Mouse (Mus musculus): ENCODE measurements around the gene Tbc1d8. TPM values are rescaled to one million over a fixed set of nuclear protein-coding genes. Genes with fewer than 3 reads are reported as not detected.
A peak's percentile ranks its signal among the peaks of the same experiment; 100 is the strongest.

Gene Tbc1d8
- total RNA-seq, 2 experiments from 2014 or later: 4.6 to 6.3 TPM

- DNase-seq: no peak
These were observed 33.1 kb downstream of the Tbc1d8 start for GRCm38 (mm10) chr1:39445303-39446050.

DNA sequence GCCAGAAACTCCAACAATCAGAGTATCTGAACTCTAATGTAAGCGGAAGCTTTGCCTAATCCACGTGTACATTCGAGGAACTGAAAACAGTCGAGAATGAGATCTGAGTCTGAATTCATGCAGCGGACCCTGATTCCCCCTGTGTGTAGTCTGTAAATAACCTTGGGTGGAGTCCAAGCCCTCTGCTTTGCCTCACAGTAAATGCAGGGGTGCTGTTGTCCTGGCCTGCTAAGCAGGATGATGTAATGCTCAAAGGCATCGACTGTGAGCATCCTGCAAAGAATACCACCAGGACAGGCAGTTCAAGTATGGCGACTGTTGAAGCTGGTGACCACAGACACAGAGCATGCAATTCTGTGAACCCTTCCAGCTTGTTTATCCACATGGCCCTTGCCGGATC, 34.8 kb downstream of the Tbc1d8 start:
- DNase-seq: no peak

- peak; percentile 27 to 47 for DNase-seq
These were observed 36.9 kb downstream of the Tbc1d8 start for GRCm38 (mm10) chr1:39441686-39442085.

- DNase-seq: no peak
These were observed 38.6 kb downstream of the Tbc1d8 start for GRCm38 (mm10) chr1:39439661-39440548.

DNA sequence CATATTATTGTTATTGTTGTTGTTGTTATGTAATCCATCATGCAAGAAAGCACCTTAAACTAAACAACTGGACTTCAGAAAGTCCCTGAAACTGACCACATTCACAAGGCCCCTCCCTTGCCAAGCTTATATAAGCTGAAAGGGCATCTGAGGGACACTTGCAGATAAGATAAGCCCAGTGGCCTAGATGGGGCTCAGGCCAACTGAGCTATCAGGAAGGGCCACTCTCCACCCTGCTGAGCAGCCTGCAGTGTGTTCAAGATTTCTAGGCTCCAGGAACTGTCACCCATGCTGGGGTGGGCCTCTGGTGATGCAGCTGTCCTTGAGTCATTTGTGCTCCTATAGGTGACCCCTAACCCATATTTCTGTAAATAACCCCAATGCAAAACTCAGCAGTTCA, 39.9 kb downstream of the Tbc1d8 start:
- no peak for DNase-seq

DNA sequence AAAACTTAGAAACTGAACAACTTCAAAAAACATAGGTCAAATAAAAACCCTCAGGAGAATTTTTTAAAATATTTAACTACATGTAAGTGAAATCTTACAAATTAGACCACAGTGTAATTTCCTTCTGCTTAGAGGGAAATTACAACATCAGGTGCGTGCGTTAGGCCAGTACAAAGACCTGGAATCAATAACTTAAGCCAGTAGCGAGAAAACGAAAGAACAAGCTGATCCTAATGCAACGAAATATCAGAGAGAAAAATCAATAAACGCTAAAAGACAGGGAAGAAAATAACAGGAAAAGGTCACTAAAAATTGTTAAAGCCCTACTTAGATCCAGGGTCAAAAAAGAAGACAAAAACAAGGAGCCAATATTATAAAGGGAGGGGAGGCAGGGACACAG, 44.3 kb downstream of the Tbc1d8 start:
- no peak for DNase-seq

DNA sequence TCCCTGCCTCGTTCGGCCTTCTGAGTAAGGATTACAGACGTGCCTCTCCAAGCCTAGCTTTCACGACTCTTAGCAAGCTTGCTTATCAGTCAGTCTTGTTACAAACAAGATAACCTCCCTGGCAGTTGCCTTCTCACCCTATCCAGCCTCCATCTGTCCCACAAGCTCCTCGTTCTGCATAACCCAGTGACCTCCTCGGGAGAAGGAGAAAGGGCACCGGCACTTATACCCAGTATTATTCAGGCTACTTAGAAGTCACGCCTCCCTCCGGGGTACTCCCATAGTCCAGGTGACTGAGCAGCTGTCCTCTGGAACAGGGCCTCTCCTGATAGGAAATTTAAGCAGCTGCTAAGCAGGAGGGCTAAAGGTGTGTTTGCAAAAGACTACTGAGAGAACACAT, 48.5 kb downstream of the Tbc1d8 start:
- DNase-seq: no peak

DNA sequence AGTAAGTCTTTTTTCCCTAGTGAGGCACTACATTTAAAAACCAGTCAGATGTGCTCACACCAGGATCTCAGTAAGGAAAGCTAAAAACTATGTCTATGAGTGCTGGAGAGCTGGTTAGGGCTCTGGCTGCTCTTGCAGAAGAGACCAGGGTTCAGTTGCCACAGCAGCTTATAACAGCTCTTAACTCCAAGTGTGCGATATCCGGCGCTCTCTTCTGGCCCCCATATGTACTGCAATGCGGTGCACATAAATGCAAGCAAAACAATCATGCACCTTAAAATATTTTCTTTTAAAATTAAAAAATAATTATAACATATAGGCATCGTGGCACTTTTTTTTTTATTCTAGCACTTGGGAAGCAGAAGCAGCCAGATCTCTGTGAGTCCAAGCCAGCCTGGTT, 49.5 kb downstream of the Tbc1d8 start:
- no peak for DNase-seq

DNA sequence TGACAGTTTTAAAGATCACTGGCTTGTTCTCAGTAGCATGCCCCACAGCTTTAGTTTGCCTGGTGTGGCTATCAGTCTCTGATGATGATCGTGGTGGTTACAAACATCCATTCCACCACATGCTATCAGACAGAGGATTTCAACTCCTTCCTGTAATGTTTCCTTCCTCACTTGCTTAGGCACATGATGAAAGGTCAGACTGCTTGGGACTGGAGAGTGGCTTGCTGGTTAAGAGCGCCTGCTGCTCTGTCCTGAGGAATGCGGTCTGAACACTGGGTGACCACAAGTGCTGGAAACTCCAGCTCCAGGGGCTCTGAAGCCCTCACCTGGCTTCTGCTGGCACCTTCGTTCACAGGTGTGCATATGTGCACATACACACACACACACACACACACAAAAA, 50.3 kb downstream of the Tbc1d8 start:
- no peak for DNase-seq

DNA sequence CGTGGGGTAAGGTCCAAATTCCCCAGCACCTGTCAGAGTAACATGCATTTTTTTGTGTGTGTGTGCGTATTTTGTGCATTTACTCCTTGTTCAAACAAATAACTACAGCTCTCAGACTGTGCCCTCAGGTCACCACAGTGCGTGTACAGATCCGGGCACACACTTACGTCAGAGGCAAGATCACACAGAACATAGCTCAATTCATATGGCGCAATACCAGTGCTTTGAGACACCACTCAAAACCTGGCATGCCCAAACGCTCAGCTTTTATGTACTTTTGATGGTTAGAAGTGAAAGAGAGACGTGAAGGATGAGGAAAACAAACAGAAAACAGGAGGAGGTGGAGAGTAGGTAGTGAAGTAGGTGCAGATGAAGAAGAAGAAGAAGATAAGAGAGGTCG, 53.1 kb downstream of the Tbc1d8 start:
- no peak for DNase-seq

GRCm38 (mm10) chr1:39420987-39421386, 57.6 kb downstream of the Tbc1d8 start:
- DNase-seq: no peak

GRCm38 (mm10) chr1:39418852-39419251, 59.7 kb downstream of the Tbc1d8 start:
- DNase-seq: no peak

- peak; percentile 58 to 59 for DNase-seq
These were observed 60.7 kb downstream of the Tbc1d8 start for GRCm38 (mm10) chr1:39417817-39418216.

- DNase-seq: peak in 1 of 2 experiments; percentile 42
These were observed 68.3 kb downstream of the Tbc1d8 start for GRCm38 (mm10) chr1:39410085-39410821.

DNA sequence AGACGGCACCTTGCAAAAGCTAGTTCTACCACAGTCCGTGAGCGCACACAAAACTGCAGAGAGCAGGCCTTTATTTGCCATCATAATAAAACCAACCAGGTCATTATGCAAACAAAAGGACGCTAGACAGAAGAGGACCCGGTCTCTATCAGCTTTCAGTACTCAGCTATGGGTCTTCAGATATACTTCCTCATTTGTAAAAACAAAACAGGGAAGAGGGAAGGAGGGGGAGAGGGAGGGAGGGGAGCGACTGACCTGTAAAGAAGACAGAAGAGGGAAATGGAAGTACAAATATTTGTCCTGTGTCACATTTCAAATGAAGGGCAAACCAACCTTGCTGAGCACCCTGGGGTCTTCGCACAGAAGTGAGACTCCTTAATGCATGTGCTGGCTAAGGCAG, 69.9 kb downstream of the Tbc1d8 start:
- no peak for DNase-seq

- no peak for DNase-seq
These were observed 70.4 kb downstream of the Tbc1d8 start for GRCm38 (mm10) chr1:39408123-39408522.

DNA sequence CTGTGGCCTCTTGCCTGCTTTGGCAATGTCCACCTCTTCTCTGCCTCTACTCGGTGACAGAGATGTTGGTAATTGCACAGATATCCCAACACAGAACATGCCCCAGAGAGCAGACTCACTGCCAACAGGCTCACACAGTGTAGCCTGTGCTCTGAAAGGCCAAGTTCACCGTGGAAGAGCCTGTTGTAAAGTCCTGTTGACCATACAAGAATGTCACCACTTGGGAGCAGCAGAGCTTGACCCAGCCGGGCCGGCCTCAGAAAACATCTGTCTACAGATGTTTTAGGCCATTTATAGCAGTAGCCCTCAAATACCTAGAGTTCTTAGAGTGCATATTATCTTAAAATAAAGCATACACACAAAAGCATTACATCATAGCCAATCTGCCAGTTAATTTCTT, 71.4 kb downstream of the Tbc1d8 start:
- DNase-seq: peak in 1 of 2 experiments; percentile 36

- no peak for DNase-seq
These were observed 78.4 kb downstream of the Tbc1d8 start for GRCm38 (mm10) chr1:39400173-39400572.

GRCm38 (mm10) chr1:39399228-39399627, 79.3 kb downstream of the Tbc1d8 start:
- peak; percentile 60 to 73 for DNase-seq

DNA sequence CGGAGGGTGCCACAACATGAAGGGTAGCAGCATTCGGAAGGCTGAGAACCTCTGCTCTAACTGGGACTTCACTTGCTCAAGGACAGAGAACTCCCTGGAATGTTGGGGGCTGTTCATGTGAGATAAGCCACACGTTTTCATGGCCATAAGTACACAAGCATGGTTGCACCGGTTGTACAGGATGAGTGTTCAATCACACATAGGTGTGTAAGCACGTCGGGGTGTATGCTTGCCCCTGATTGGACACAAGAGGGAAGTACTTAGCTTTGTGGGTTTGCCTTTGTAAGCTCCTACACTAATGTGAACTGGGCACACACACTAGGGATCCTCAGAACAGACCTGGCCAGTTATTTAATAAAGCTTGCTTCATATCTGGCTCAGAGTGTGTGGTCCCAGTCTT, 80.3 kb downstream of the Tbc1d8 start:
- DNase-seq: no peak

DNA sequence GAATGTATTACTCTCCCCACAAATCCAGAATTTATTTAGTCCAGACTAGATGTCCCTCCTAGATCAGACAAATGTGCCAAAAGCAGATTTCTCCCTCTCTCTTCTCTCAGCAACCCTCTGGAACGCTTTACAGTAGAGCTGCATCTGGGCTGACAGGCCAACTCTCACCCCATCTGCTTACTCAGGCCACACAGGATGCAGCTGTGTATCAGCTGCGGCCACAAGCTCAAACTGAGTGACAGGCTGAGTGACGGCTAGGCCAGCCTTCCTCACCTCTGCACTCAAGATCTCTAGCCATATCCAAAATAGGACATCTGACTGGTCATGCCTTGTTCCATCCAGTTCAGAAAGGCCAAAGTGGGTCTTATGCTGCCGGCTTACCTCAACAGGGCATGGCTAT, 82.2 kb downstream of the Tbc1d8 start:
- peak in 1 of 2 experiments; percentile 46 for DNase-seq

DNA sequence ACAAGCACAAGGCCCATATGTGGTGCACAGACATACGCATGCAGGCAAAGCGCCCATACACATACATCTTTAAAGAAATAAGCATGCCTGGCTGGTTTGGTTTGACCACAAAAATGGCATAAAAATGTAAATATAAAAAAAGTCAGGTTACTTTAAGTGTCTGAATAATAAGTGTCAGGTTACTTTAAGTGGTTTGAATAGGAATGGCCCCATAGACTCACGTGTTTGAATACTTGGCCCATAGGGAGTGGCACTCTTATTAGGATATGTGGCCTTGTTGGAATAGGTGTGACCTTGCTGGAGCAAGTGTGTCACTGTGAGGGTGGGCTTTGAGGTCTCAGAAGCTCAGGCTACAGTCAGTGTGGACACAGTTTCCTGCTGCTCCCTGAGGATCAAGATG, 83.9 kb downstream of the Tbc1d8 start:
- no peak for DNase-seq

DNA sequence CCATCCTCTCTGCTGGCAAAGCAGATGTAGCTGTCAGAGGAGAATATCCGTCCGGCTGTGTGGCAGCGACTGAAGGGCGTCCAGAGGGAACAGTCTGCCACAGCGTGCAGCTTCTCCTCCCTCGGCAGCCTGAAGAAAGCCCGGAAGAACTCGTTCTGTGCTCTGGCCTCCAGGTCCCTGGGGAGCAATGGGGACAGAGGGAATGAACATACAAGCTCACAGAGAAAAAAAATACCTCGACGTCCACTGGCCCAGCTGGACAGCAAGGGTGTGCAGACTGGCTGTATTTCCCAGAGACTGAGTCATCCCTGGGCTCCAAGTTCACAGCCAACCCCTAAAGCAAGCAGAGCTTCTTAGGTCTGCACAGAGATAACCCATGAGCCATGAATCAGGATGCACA, 84.5 kb downstream of the Tbc1d8 start:
- peak; percentile 70 to 88 for DNase-seq
